Comparison of ENCODE assay signal across 10 mouse cellular contexts in genomic region chr13:76681286-76681685, GRCm38 (mm10).
A peak's percentile ranks its signal among the peaks of the same experiment; 100 is the strongest.
DNase-seq lines count a peak whose midpoint lies in the region; ATAC-seq and TF ChIP-seq lines count a peak whose summit lies in the region.
"Had no signal": no experiment of that assay in that cellular context is flagged by ENCODE, and none has a peak within 500 bp of the region (broad histone marks: within the 10 kb centered on the region; RNA-seq: fewer than 3 reads in every experiment).

No protein-coding gene starts in this region.

- no peaks in the 10 kb centered on the region for H3K36me3 ChIP-seq in hindbrain, embryonic 11.5 days (ENCODE audit: control insufficient read depth, insufficient read depth, low read length)
- no peaks in the 10 kb centered on the region for H3K36me3 ChIP-seq in hindbrain, embryonic 12.5 days
- no peaks in the 10 kb centered on the region for H3K36me3 ChIP-seq in hindbrain, postnatal 0 days (ENCODE audit: insufficient read depth, low read length)
- H3K36me3 ChIP-seq: neural tube, embryonic 12.5 days had no signal

- H3K27me3 ChIP-seq in hindbrain, embryonic 11.5 days (ENCODE audit: control insufficient read depth, insufficient read depth, low read length), result no peaks in the 10 kb centered on the region
- H3K27me3 ChIP-seq in hindbrain, embryonic 12.5 days, result no peaks in the 10 kb centered on the region
- H3K27me3 ChIP-seq in hindbrain, postnatal 0 days (ENCODE audit: insufficient read depth, low read length), result no peaks in the 10 kb centered on the region
- H3K27me3 ChIP-seq: neural tube, embryonic 12.5 days had no signal

- peak; percentile 45 for DNase-seq in hindbrain, embryonic 11.5 days (ENCODE audit: low spot score)
- peak; percentile 31 for DNase-seq in A20 (ENCODE audit: low read depth, low spot score)
- DNase-seq in hindbrain, postnatal 0 days (ENCODE audit: low spot score), result peak; percentile 74
- no peak for DNase-seq in urinary bladder, postnatal 14 days (ENCODE audit: low spot score)
- no peak for DNase-seq in urinary bladder, adult 18-20 months (ENCODE audit: low spot score in 2 of 2)
- DNase-seq in ovary, postnatal 14 days (ENCODE audit: low spot score), result no peak
- DNase-seq: kidney, postnatal 14 days had no signal

- H3K4me1 ChIP-seq in hindbrain, embryonic 11.5 days (replicated peaks; ENCODE audit: control insufficient read depth, insufficient read depth, low read length), result no peaks in the 10 kb centered on the region
- H3K4me1 ChIP-seq in hindbrain, embryonic 12.5 days, result no peaks in the 10 kb centered on the region
- no peaks in the 10 kb centered on the region for H3K4me1 ChIP-seq in hindbrain, postnatal 0 days (ENCODE audit: insufficient read depth, low read length)
- H3K4me1 ChIP-seq: neural tube, embryonic 12.5 days had no signal

- H3K9me3 ChIP-seq in hindbrain, embryonic 11.5 days (ENCODE audit: control insufficient read depth, low read length), result no peaks in the 10 kb centered on the region
- no peaks in the 10 kb centered on the region for H3K9me3 ChIP-seq in hindbrain, embryonic 12.5 days (replicated peaks)
- no peaks in the 10 kb centered on the region for H3K9me3 ChIP-seq in hindbrain, postnatal 0 days (ENCODE audit: low read length)
- H3K9me3 ChIP-seq: neural tube, embryonic 12.5 days had no signal

- H3K9ac ChIP-seq in hindbrain, embryonic 11.5 days (ENCODE audit: low read depth, low read length), result no peak overlapping the region
- H3K9ac ChIP-seq in hindbrain, embryonic 12.5 days, result no peak overlapping the region
- H3K9ac ChIP-seq in hindbrain, postnatal 0 days (replicated peaks; ENCODE audit: low read length), result no peak overlapping the region
- H3K9ac ChIP-seq: neural tube, embryonic 12.5 days had no signal

- TF ChIP-seq CTCF in hindbrain, postnatal 0 days (IDR thresholded peaks at IDR 0.05; ENCODE audit: low read depth), result peak; percentile 69

- no peak overlapping the region for H3K4me3 ChIP-seq in hindbrain, embryonic 11.5 days (ENCODE audit: low read depth, low read length)
- no peak overlapping the region for H3K4me3 ChIP-seq in hindbrain, embryonic 12.5 days
- no peak overlapping the region for H3K4me3 ChIP-seq in hindbrain, postnatal 0 days (ENCODE audit: low read length)
- H3K4me3 ChIP-seq: neural tube, embryonic 12.5 days had no signal

- no peak overlapping the region for H3K27ac ChIP-seq in hindbrain, embryonic 11.5 days (ENCODE audit: low read depth, low read length)
- H3K27ac ChIP-seq in hindbrain, embryonic 12.5 days, result no peak overlapping the region
- H3K27ac ChIP-seq in hindbrain, postnatal 0 days, result no peak overlapping the region
- H3K27ac ChIP-seq: neural tube, embryonic 12.5 days had no signal

- no peak overlapping the region for H3K4me2 ChIP-seq in hindbrain, embryonic 11.5 days (replicated peaks; ENCODE audit: low read depth, low read length)
- no peak overlapping the region for H3K4me2 ChIP-seq in hindbrain, embryonic 12.5 days (replicated peaks)
- H3K4me2 ChIP-seq in hindbrain, postnatal 0 days (ENCODE audit: low read depth, low read length), result no peak overlapping the region
- H3K4me2 ChIP-seq: neural tube, embryonic 12.5 days had no signal

- peak; percentile 59; the same call in 1 of the 2 replicates for ATAC-seq in hindbrain, embryonic 11.5 days (ENCODE audit: low FRiP score)
- ATAC-seq in hindbrain, embryonic 12.5 days (ENCODE audit: low FRiP score), result no peak
- ATAC-seq in activated CD4-positive, CD25-positive, alpha-beta regulatory T cell, adult 4 months, result peak; percentile 69
- ATAC-seq in hindbrain, postnatal 0 days, result no peak

Comparison
In these comparisons a context has a peak if more than half of its experiments do, and no peak if none do; other contexts are left out.
1. ATAC-seq: peak in hindbrain, embryonic 11.5 days (single experiment) and activated CD4-positive, CD25-positive, alpha-beta regulatory T cell, adult 4 months (single experiment); none in hindbrain, embryonic 12.5 days (single experiment) and hindbrain, postnatal 0 days (single experiment).
2. DNase-seq: peak in hindbrain, embryonic 11.5 days (single experiment), A20 (single experiment) and hindbrain, postnatal 0 days (single experiment); none in urinary bladder, postnatal 14 days (single experiment), urinary bladder, adult 18-20 months (0 of 2) and ovary, postnatal 14 days (single experiment).